Mouse (Mus musculus) frontal cortex, adult (tissue): ENCODE results near the gene 9230102O04Rik.
A peak's percentile ranks its signal among the peaks of the same experiment; 100 is the strongest.

ENCODE experiments used
- ATAC-seq: cut with Nextera tagmentation; 2 replicates; pipeline ENCODE4 v1.9.2; 2017; ENCODE audit warnings: mild to moderate bottlenecking, moderate library complexity, mixed read lengths; ENCODE audit not compliant: low TSS enrichment

Gene 9230102O04Rik

DNA sequence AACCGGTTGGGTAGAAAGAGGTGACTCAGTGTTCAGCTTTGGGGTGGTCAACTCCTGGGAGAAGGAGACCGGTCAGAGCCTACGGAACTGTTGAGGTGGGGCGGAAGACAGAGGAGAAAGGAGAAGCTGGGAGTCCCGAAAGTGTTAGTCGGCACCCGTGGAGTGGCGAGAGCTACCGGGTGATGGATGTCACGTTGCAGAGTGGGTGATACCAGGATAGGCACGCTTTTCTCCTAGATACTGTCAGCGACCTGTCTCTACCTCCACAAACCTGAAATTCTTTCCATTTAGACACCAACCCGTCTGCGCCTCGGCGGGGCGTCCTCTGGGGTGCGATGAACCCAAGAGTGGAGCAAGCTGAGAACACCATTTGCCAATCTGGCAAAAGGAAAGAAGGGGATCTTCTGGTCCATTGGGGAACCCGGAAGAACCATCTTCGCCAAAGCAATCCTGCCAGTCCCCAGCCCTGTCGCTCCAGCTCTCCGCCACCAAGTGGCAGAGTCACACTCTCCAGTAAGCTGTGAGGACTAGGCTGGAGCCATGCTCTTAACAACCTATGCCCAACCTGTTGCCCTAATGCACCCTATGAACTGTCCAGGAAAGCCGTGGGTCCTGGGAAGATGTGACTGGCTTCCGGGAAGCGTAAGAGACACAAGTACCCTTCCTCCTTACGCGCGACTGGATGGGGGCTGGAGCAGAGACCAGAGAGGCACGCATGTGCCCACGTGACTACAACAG is at the start of gene 9230102O04Rik:
Gene 9230102O04Rik, minus strand, starts transcription at position 628 of the 738 bp plus-strand sequence.
- peak; percentile 34; the same call in 1 of the 2 replicates for ATAC-seq

- no peak for ATAC-seq
Observed at GRCm38 (mm10) chr2:9935965-9936364, 46.6 kb upstream of the 9230102O04Rik start.

DNA sequence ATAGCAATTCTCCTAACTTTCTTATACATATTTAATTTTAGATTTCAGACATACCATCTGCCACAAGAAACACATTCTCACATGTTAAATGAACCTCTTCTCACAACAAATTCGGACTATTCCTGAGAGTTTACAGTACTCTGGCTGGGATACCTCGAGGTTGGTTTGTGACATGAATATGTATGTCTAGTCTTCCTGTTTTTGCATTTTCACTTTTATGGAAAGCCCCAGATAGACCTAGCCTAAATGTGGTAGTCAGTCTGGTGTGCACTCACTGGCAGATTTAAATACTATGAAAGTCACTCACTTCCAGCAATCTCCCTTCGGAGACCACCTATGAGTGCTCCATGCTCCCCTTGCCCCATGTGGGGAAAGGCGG is 37.6 kb upstream of the 9230102O04Rik start:
- ATAC-seq: peak; percentile 59

- ATAC-seq: no peak
Observed at GRCm38 (mm10) chr2:9926194-9926904, 37.0 kb upstream of the 9230102O04Rik start.

- ATAC-seq: no peak
Observed at GRCm38 (mm10) chr2:9918691-9919471, 29.5 kb upstream of the 9230102O04Rik start.

DNA sequence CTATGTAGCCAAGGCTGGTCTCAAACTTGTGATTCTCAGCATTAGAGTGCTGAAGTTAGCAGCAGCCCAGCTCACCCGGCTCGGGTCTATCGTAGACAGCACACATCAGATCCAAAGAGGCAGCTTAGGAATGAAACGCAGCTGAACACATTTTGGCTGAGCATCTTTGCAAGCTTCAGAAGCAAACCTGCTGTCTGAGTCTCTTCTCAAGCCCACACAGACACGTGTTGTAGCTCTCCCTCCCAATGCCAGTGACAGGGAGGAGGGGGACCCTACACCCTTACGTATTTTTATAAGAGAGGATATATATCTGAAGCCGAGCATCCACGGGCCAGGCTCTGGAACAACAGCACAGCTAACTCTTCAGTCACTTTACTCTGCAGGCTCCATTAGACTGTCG is 28.3 kb upstream of the 9230102O04Rik start:
- peak; percentile 57; the same call in 1 of the 2 replicates for ATAC-seq

DNA sequence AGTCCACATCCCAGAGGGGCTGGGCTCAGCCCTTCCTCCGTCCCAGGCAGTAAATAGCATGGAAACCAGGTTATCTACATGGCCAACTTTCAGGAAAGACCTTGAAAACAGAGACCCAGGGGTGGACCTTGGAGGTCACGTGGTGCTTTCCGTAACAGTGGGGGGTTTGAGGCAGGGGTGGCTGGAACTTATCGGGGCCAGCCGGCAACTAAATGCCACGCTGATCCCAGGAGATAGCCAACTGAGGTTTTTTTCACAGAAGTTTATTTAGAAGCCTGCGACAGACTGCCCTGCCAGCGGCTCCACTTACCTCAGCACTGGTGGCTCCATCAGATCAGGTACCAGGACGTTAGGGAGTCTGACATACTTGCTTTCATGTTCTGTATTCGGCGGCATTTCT is 16.7 kb upstream of the 9230102O04Rik start:
- ATAC-seq: no peak

DNA sequence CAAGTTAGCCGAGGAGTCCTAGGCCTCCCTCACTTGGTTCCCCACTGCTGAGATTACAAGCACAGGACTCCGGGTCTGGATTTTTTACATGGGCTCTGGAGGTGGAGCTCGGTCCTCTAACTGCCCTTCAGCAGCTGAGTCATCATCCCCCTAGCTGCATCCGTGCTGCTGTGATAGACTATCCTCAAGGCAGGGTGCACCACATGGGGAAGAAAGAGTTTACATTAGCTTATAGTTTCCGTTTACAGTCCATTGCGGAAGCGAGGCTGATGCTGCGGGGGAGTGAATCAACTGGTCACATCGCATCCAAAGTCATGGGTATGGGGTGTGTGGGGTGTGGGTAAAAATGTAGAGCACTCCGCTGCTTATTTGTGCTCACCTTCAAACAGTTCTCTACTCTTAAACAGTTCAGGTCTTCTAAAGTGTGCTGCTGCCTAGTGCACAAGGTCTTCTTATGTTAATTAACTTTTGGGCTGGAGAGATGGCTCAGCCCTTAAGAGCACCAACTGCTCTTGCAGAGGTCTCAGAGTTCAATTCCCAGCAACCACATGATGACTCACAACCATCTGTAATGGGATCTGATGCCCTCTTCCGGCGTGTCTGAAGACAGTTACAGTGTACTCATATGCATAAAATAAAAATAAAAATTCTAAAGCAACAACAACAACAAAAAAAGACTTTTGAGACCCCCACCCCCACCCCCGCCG is 14.7 kb upstream of the 9230102O04Rik start:
- no peak for ATAC-seq

GRCm38 (mm10) chr2:9897846-9898245 is 8.5 kb upstream of the 9230102O04Rik start:
- ATAC-seq: no peak

- no peak for ATAC-seq
Observed at GRCm38 (mm10) chr2:9896097-9896770, 6.9 kb upstream of the 9230102O04Rik start.

DNA sequence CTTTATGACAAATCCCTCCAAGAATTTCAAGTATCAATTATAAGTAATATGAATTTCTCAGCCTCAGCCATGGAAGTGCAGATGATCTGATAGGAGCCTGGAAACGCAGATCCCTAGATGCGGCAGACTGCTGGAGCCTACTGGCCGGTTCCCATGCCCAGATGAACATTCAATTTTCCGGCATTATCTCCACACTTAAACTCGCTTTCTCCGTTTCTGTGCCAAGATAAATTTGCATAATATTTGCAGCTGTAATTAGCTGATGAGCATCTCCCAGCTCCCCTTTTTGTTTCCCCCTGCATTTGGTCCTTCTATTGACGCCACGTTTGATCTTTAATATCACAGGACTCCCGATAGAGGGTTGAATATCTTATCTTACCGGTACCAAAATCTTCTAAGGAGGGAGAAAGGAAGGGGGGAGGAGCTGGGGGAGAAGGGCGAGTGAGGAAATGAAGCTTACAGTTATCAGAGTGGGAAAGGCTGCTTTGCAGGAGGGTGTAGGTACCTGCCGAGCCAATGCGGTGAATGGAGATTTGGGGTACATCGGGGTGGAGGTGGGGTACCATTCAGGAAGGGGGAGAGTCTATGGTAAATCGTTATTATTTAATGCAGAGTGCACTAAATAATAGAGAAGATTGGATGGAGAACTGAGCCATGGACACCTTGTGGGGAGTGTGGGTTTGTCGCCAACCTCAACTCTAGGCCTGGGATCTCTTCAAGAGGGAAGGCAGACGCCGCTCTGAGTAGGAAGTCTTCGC is 5.7 kb upstream of the 9230102O04Rik start:
- ATAC-seq: no peak

DNA sequence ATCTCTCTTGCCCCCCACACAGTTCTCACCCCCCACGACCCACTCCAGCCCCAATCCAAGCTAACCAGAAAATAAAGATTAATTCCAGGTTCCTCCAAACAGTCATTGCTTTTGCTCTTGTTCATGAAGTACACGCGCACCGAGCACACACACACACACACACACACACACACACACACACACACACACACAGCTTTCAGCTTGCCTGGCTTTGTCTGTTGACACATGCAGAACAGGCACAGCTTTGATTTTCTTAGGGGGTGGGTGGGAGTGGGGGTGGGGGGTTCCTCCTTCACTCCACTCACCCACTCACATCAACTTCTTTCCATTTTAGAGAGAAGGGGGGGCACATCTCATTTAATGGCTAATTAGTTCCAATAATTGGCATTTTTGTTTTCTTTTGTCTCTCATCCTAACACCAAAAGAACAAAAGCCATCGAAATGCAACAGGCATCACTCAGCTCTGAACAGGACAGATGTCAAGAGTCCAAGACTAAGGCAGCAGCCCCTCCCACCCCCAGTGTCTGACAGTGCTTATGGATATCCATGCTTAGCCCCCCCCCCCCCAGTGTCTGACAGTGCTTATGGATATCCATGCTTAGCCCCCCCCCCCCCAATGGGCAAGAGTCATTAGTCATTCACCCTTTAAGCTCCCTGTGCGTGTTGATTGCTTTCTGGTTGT is 4.1 kb upstream of the 9230102O04Rik start:
- ATAC-seq: no peak

GRCm38 (mm10) chr2:9892541-9892940 is 3.2 kb upstream of the 9230102O04Rik start:
- no peak for ATAC-seq

- ATAC-seq: no peak
Observed at GRCm38 (mm10) chr2:9890906-9891305, 1.6 kb upstream of the 9230102O04Rik start.

DNA sequence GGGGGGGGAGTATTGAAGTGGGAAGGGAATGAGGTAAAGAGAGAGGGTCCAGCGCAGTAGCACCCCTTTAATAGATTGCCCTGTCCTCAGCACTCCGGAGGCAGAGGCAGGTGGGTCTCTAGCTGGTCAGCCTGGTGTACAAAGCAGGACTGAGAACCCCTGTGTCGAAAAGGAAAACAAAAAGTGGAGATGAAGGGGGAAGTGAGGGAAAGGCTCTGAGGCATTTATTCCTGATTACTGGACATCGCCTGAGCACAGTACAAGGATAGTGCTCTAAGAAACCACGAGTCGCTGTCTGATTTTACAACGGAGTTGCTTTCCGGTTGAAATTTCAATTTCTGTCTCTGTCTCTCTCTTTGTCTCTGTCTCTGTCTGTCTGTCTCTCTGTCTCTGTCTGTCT is 911 bp upstream of the 9230102O04Rik start:
- no peak for ATAC-seq

GRCm38 (mm10) chr2:9889651-9890183 is 377 bp upstream of the 9230102O04Rik start, which contains the start of gene Gata3:
Gata3 (minus strand) TSS chr2:9890034.
- ATAC-seq: no peak

- ATAC-seq: no peak
Observed at GRCm38 (mm10) chr2:9887636-9888035, 1.7 kb downstream of the 9230102O04Rik start.

DNA sequence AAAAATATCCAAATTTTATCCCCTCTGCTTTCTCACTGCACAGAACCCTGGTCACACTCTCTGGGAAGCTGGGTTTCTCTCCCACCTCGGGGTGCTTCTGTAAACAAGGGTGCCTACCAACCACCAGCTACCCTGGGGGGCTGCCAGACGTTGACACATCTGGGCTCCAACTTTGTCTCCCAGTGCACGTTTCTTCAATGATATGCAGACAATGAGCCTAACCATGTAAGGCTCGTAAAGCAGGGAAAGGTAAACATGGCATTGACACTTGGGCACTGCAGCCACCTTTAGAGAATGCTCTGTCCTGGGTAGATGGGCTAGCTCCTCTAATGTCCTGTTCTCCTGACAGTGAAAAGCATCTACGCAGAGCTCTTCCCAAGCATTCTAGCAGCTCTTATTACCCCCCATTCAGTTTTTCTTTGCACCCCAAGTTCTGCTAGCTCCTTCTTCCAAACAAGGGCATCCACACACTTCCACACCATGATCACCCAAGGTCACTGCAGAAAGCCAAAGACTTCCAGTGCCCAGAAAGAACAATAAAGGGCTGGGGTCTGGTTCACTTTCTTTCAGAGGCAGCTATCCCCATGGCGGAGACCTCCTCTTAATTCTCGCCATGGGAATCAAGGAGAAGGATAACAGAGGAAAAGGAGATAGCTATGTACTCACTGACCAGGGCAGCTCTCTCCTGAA is 2.3 kb downstream of the 9230102O04Rik start:
- no peak for ATAC-seq

DNA sequence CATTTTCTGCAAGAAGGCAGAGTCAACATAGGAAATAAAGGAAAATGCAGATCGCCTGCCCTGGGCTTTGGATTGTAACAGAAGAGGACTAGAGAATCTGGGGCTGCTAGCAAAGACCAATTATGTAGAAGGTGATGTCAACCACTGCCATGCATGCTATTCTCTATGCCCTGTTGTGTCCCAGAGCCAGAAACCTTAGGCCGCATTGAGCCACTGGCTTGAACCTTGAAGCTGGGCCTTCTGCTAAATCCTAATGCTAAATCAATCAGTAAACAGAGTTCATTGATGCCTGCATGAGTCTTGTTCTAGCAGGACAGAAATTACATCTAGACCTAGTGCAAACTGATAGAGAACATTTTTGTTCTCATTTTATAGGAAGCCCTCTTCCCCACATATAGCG is 3.3 kb downstream of the 9230102O04Rik start:
- no peak for ATAC-seq
